Mouse (Mus musculus) monocyte, adult 5-6 weeks (primary cell): ENCODE results near the gene Gm11361. TPM values are rescaled to one million over a fixed set of nuclear protein-coding genes. Genes with fewer than 3 reads are reported as not detected.

Experiments used
- ATAC-seq: fragments of 153-309, 156-312 bp; replicated peaks from 2 replicates; pipeline ENCODE4 v1.8.0; 2017; ENCODE audit warnings: mild to moderate bottlenecking; ENCODE audit not compliant: low TSS enrichment, insufficient number of reproducible peaks, severe bottlenecking, poor library complexity, low FRiP score
- total RNA-seq: library from RNA; stranded (forward); fragments of 200-1000, 200-491, 200-594 nt; gene quantifications from 3 replicates; pipeline ENCODE4 v1.2.3, GENCODE M21; 2017

Gene Gm11361
- total RNA-seq, result 4.5 to 11.9 TPM (median 10.6 TPM) in 3 replicates

DNA sequence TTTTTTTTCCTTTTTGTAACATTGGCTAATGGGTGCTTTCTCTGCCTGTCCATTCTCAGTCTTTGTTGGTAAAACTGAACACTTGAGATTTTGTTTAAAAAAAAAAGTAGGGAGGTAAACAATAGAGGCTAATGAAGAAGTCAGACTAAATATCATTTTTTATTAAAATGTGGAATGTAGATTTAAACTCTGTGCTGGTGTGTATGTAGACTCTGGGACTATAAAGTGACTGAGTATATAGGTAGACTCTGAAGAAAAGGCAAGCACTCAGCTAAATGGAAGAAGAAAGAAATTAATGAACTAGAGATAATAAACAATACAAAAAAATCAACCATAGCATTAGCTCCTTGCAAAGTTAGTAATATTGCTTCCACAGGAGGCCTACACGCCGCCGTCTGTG, at the start of gene Gm11361:
TSS of gene Gm11361 (plus strand) at position 301 of the 400 bp plus-strand sequence.
- no peak for ATAC-seq

DNA sequence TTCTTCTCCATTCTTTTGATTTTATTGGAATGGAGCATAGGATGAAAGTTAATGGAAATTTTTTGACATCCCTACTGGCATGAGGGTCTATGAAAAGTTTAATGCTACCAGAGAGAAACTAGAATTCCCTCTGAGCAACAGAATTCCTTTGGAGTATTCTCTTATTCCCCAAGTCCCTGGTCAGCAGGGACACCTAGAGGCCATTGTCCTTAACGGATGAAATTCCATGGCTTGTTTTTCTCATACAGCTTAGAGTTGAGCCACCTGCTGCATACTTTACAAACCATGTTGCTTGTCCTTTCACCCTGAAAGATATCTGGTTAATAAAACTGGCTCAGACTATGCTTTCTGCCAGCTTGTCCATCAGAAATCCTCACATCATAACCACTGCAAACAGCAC, 7.1 kb downstream of the Gm11361 start:
- no peak for ATAC-seq

DNA sequence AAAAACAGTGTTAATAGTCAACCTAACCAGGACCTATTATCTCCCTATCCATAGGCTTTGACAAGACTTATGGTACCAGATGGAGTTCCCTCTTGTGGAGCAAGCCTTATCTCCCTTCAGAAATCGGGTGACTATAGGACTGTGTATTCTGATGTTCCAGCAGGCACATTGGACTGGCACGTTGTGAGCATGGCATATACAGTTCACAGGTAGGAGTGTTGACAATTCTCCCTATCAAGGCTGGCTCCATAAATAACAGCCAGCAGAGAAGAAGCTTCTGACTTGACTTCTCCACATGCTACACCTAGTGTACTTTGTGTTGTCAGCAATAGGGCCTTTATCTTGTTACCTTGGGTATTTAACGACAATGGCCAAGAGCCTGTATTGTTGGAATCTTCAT, 30.0 kb downstream of the Gm11361 start:
- no peak for ATAC-seq

DNA sequence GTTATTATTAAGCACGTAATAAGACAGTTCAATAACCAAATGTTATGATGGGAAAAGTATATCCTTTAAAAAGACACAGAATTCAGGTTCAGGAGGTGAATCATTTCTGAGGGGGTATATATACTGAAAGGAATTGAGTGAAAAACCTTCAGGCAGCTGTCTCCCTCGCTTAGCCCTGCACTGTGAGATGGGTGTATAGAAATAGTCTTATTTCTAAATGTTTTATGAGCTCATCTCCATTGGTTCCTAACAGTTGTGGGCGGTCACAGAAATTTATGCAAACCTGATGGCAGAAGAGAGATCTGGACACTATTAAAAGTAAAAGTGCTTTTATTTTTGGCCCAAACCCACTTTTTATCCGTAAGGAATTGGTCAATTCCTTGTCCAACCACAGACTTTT, 36.9 kb downstream of the Gm11361 start:
- ATAC-seq, result no peak

DNA sequence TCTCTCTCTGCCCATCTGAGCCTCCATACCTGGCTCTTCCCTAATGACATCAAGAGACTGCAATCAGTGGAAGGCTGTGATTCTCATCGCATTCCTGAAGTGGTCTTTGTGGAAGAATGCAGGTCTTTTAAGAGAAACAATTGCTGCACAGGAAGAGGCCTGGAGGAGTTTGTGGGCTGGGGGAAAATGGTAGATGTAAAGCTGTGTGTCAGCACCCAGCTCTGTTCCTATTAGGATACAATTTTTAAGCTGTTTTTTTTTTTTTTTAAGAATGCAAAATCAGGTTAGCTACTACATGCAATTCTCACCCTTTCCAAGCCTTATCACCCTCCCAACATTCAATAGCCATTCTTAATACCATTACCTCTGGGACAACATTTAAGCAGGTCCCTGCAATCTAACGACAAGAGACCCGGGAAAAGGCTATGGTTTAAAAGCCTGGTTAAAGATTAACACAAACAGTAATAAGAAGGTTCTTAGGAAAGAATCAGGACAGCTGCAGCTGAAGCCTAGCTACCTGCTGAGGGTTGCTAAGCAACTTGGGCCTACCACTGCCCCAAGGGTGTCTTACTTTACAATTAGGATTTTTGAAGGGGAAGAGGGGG, 37.5 kb downstream of the Gm11361 start:
- no peak for ATAC-seq

DNA sequence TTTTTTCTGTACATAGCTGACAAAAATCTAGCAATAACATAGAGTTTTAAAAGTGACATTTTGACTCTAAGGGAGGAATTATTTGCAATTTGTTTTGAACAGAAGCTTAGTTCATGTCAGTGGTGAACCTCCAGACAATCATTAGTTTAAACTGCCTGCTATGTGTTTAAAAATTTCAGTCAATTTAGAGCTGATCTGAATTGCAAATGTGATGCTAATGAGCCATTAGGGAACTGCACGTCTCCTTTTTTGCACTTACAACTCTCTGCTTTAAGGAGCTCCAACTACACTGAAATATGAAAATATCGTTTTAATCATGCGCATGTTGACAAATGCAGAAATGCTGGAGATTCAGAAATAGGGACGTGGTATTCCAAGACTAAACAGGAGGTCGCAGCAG, 38.2 kb downstream of the Gm11361 start:
- ATAC-seq, result no peak

DNA sequence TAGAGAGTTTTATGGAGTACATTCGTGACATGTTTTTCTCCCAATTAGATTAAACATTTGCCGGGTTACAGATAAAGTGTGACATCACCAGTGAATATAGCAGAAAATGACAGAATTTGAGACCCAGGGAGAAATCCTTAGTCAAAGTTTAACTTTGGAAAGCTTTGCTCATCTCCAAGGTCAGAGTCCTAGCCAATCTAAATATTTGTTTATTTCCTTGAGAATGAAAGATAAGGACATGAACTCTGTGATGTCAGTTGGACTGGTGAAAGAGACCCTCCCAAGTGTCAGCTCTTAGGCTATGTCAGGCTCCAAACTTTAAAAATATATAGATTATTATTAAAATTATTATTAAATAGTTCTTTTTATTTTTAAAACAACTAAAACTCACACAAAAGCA, 39.8 kb downstream of the Gm11361 start:
- ATAC-seq, result no peak

DNA sequence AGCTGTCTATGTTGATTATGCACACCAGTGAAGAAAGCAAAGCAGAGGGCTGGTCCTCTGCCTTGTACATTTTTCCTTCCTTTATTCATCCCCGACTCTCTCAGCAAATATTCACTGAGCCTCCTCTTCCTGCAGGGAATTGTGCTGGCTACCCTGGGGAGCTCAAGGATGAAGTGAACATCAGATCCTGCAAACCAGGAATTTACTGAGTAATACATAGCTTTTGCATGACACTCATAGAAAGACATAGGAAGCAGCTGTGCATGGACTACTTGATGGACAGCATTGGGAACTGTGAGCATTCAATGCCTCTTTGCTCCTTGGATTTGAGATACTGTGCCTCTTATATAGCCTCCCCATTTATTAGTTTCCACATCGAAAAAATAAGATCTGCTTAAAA, 40.2 kb downstream of the Gm11361 start:
- no peak for ATAC-seq

Other genes starting within 250 kb of the Gm11361 start
- gene Prl4a1, start 241.3 kb upstream of the Gm11361 start, total RNA-seq, result not detected in 3 replicates
- not detected in 3 replicates for gene Prl5a1, start 115.0 kb upstream of the Gm11361 start, total RNA-seq